Mouse (Mus musculus): ENCODE measurements around the gene Rnf41. TPM values are rescaled to one million over a fixed set of nuclear protein-coding genes. Genes with fewer than 3 reads are reported as not detected.

Rnf41 gene
- polyA plus RNA-seq, 1 experiment: 37.4 TPM

- H3K27me3 ChIP-seq (ENCODE audit: control insufficient read depth, insufficient read depth, low read length, poor library complexity, severe bottlenecking): no peaks in the 10 kb centered on the region
- H3K36me3 ChIP-seq (ENCODE audit: control insufficient read depth, insufficient read depth, low read length, poor library complexity, severe bottlenecking): peaks cover 10% of the 10 kb centered on the region; the same call in 1 of the 2 replicates
- H3K9me3 ChIP-seq (replicated peaks; ENCODE audit: control insufficient read depth, insufficient read depth, low read length, poor library complexity, severe bottlenecking): no peaks in the 10 kb centered on the region
- TF ChIP-seq EP300 (IDR thresholded peaks at IDR 0.05; ENCODE audit: insufficient read depth, low read depth, low read length): 0 out of 2 replicates have a peak, but pooled peaks have one; percentile 30
- no peak for TF ChIP-seq CTCF (IDR thresholded peaks at IDR 0.05; ENCODE audit: low read depth, low read length)
- H3K27ac ChIP-seq (ENCODE audit: insufficient read depth, low read length): peak overlapping the region; percentile 36; the same call in 1 of the 2 replicates
- no peak overlapping the region for H3K9ac ChIP-seq (ENCODE audit: low read depth, poor library complexity, severe bottlenecking)
- peaks cover 2% of the 10 kb centered on the region for H3K4me1 ChIP-seq (ENCODE audit: control insufficient read depth, insufficient read depth, low read length)
- no peak overlapping the region for H3K4me3 ChIP-seq (ENCODE audit: low read depth, low read length)
These were observed 30.1 kb downstream of the Rnf41 start for GRCm38 (mm10) chr10:128441324-128442119.

- no peaks in the 10 kb centered on the region for H3K9me3 ChIP-seq (replicated peaks; ENCODE audit: control insufficient read depth, insufficient read depth, low read length, poor library complexity, severe bottlenecking)
- peaks cover 2% of the 10 kb centered on the region for H3K4me1 ChIP-seq (ENCODE audit: control insufficient read depth, insufficient read depth, low read length)
- H3K27ac ChIP-seq (ENCODE audit: insufficient read depth, low read length): no peak overlapping the region
- H3K36me3 ChIP-seq (ENCODE audit: control insufficient read depth, insufficient read depth, low read length, poor library complexity, severe bottlenecking): peaks cover 4% of the 10 kb centered on the region; the same call in 1 of the 2 replicates
- TF ChIP-seq CTCF (IDR thresholded peaks at IDR 0.05; ENCODE audit: low read depth, low read length) (no peak), POLR2A (IDR thresholded peaks at IDR 0.05; ENCODE audit: insufficient read depth, low read length) (no peak), EP300 (IDR thresholded peaks at IDR 0.05; ENCODE audit: insufficient read depth, low read depth, low read length) (no peak)
- H3K27me3 ChIP-seq (ENCODE audit: control insufficient read depth, insufficient read depth, low read length, poor library complexity, severe bottlenecking): no peaks in the 10 kb centered on the region
- no peak overlapping the region for H3K9ac ChIP-seq (ENCODE audit: low read depth, poor library complexity, severe bottlenecking)
- H3K4me3 ChIP-seq (ENCODE audit: low read depth, low read length): no peak overlapping the region
These were observed 31.3 kb downstream of the Rnf41 start for GRCm38 (mm10) chr10:128442718-128443117.

- Histone ChIP-seq H3K4me1 (ENCODE audit: control insufficient read depth, insufficient read depth, low read length) (peaks cover 2% of the 10 kb centered on the region), H3K36me3 (ENCODE audit: control insufficient read depth, insufficient read depth, low read length, poor library complexity, severe bottlenecking) (0 out of 2 replicates have a peak, but pooled peaks cover 2% of the 10 kb centered on the region), H3K9me3 (replicated peaks; ENCODE audit: control insufficient read depth, insufficient read depth, low read length, poor library complexity, severe bottlenecking) (no peaks in the 10 kb centered on the region), H3K4me3 (ENCODE audit: low read depth, low read length) (no peak overlapping the region), H3K27ac (ENCODE audit: insufficient read depth, low read length) (no peak overlapping the region), H3K27me3 (ENCODE audit: control insufficient read depth, insufficient read depth, low read length, poor library complexity, severe bottlenecking) (no peaks in the 10 kb centered on the region), H3K9ac (ENCODE audit: low read depth, poor library complexity, severe bottlenecking) (no peak overlapping the region)
- TF ChIP-seq EP300 (IDR thresholded peaks at IDR 0.05; ENCODE audit: insufficient read depth, low read depth, low read length) (no peak), POLR2A (IDR thresholded peaks at IDR 0.05; ENCODE audit: insufficient read depth, low read length) (no peak), CTCF (IDR thresholded peaks at IDR 0.05; ENCODE audit: low read depth, low read length) (no peak)
These were observed 32.9 kb downstream of the Rnf41 start for GRCm38 (mm10) chr10:128444354-128444753.

GRCm38 (mm10) chr10:128445407-128445806, 34.0 kb downstream of the Rnf41 start:
- no peak overlapping the region for H3K9ac ChIP-seq (ENCODE audit: low read depth, poor library complexity, severe bottlenecking)
- H3K4me1 ChIP-seq (ENCODE audit: control insufficient read depth, insufficient read depth, low read length): peaks cover 2% of the 10 kb centered on the region
- no peaks in the 10 kb centered on the region for H3K9me3 ChIP-seq (replicated peaks; ENCODE audit: control insufficient read depth, insufficient read depth, low read length, poor library complexity, severe bottlenecking)
- no peaks in the 10 kb centered on the region for H3K36me3 ChIP-seq (ENCODE audit: control insufficient read depth, insufficient read depth, low read length, poor library complexity, severe bottlenecking)
- no peaks in the 10 kb centered on the region for H3K27me3 ChIP-seq (ENCODE audit: control insufficient read depth, insufficient read depth, low read length, poor library complexity, severe bottlenecking)
- no peak overlapping the region for H3K4me3 ChIP-seq (ENCODE audit: low read depth, low read length)
- no peak overlapping the region for H3K27ac ChIP-seq (ENCODE audit: insufficient read depth, low read length)
- TF ChIP-seq POLR2A (IDR thresholded peaks at IDR 0.05; ENCODE audit: insufficient read depth, low read length): no peak
- TF ChIP-seq CTCF (IDR thresholded peaks at IDR 0.05; ENCODE audit: low read depth, low read length): no peak
- no peak for TF ChIP-seq EP300 (IDR thresholded peaks at IDR 0.05; ENCODE audit: insufficient read depth, low read depth, low read length)

- no peak overlapping the region for H3K9ac ChIP-seq (ENCODE audit: low read depth, poor library complexity, severe bottlenecking)
- TF ChIP-seq EP300 (IDR thresholded peaks at IDR 0.05; ENCODE audit: insufficient read depth, low read depth, low read length): no peak
- no peak for TF ChIP-seq CTCF (IDR thresholded peaks at IDR 0.05; ENCODE audit: low read depth, low read length)
- TF ChIP-seq POLR2A (IDR thresholded peaks at IDR 0.05; ENCODE audit: insufficient read depth, low read length): no peak
- no peaks in the 10 kb centered on the region for H3K9me3 ChIP-seq (replicated peaks; ENCODE audit: control insufficient read depth, insufficient read depth, low read length, poor library complexity, severe bottlenecking)
- H3K4me1 ChIP-seq (ENCODE audit: control insufficient read depth, insufficient read depth, low read length): no peaks in the 10 kb centered on the region
- no peak overlapping the region for H3K27ac ChIP-seq (ENCODE audit: insufficient read depth, low read length)
- no peaks in the 10 kb centered on the region for H3K36me3 ChIP-seq (ENCODE audit: control insufficient read depth, insufficient read depth, low read length, poor library complexity, severe bottlenecking)
- no peaks in the 10 kb centered on the region for H3K27me3 ChIP-seq (ENCODE audit: control insufficient read depth, insufficient read depth, low read length, poor library complexity, severe bottlenecking)
- H3K4me3 ChIP-seq (ENCODE audit: low read depth, low read length): no peak overlapping the region
These were observed 39.6 kb downstream of the Rnf41 start for GRCm38 (mm10) chr10:128451014-128451413.

GRCm38 (mm10) chr10:128454471-128454870, 43.0 kb downstream of the Rnf41 start:
- H3K4me1 ChIP-seq (ENCODE audit: control insufficient read depth, insufficient read depth, low read length): no peaks in the 10 kb centered on the region
- H3K9ac ChIP-seq (ENCODE audit: low read depth, poor library complexity, severe bottlenecking): peak overlapping the region; percentile 7; the same call in 1 of the 2 replicates
- H3K27ac ChIP-seq (ENCODE audit: insufficient read depth, low read length): no peak overlapping the region
- TF ChIP-seq EP300 (IDR thresholded peaks at IDR 0.05; ENCODE audit: insufficient read depth, low read depth, low read length) (no peak), POLR2A (IDR thresholded peaks at IDR 0.05; ENCODE audit: insufficient read depth, low read length) (no peak), CTCF (IDR thresholded peaks at IDR 0.05; ENCODE audit: low read depth, low read length) (no peak)
- H3K36me3 ChIP-seq (ENCODE audit: control insufficient read depth, insufficient read depth, low read length, poor library complexity, severe bottlenecking): no peaks in the 10 kb centered on the region
- H3K9me3 ChIP-seq (replicated peaks; ENCODE audit: control insufficient read depth, insufficient read depth, low read length, poor library complexity, severe bottlenecking): no peaks in the 10 kb centered on the region
- no peak overlapping the region for H3K4me3 ChIP-seq (ENCODE audit: low read depth, low read length)
- H3K27me3 ChIP-seq (ENCODE audit: control insufficient read depth, insufficient read depth, low read length, poor library complexity, severe bottlenecking): no peaks in the 10 kb centered on the region

Data from ES-Bruce4 (cell line).